Mouse (Mus musculus) neural tube, embryonic 11.5 days (tissue): ENCODE results near the gene Cd70. TPM values are rescaled to one million over a fixed set of nuclear protein-coding genes. Genes with fewer than 3 reads are reported as not detected.

Source experiments
- ATAC-seq: fragments of 200-750 bp; cut with Nextera tagmentation; 2 replicates; pipeline ENCODE4 v1.8.0; 2017; ENCODE audit warnings: moderate number of reproducible peaks, mild to moderate bottlenecking, moderate TSS enrichment, moderate library complexity; ENCODE audit not compliant: insufficient read depth, low FRiP score, low TSS enrichment
- DNase-seq: peaks from one replicate; pipeline ENCODE4 v3.0.0-alpha.2; 2015; ENCODE audit warnings: low spot score
- H3K27ac ChIP-seq: fragments of 300-500 bp; sonication (generic); 2 replicates; pipeline ENCODE4 v1.5.1; 2014; ENCODE audit warnings: low read depth, mild to moderate bottlenecking, low read length
- H3K27me3 ChIP-seq: fragments of 300-500 bp; sonication (generic); 2 replicates; pipeline ENCODE4 v1.6.1; 2014; ENCODE audit warnings: mild to moderate bottlenecking, low read length, mixed read lengths; ENCODE audit not compliant: control insufficient read depth, insufficient read depth
- H3K36me3 ChIP-seq: fragments of 300-500 bp; sonication (generic); 2 replicates; pipeline ENCODE4 v1.6.1; 2014; ENCODE audit warnings: mild to moderate bottlenecking, low read length, moderate library complexity, mixed read lengths; ENCODE audit not compliant: control insufficient read depth, insufficient read depth
- H3K4me1 ChIP-seq: fragments of 300-500 bp; sonication (generic); 2 replicates; pipeline ENCODE4 v1.6.1; 2014; ENCODE audit warnings: low read length, mixed read lengths; ENCODE audit not compliant: control insufficient read depth, insufficient read depth
- H3K4me2 ChIP-seq: fragments of 300-500 bp; sonication (generic); 2 replicates; pipeline ENCODE4 v1.6.1; 2014; ENCODE audit warnings: low read depth, mild to moderate bottlenecking, moderate library complexity
- H3K4me3 ChIP-seq: fragments of 300-500 bp; sonication (generic); 2 replicates; pipeline ENCODE4 v1.5.1; 2014; ENCODE audit warnings: low read depth, low read length
- H3K9ac ChIP-seq: fragments of 300-500 bp; sonication (generic); 2 replicates; pipeline ENCODE4 v1.6.1; 2014; ENCODE audit warnings: mild to moderate bottlenecking, low read length
- H3K9me3 ChIP-seq: fragments of 300-500 bp; sonication (generic); 2 replicates; pipeline ENCODE4 v1.6.1; 2016; ENCODE audit warnings: low read length; ENCODE audit not compliant: control insufficient read depth
- WGBS: fragments of 180-500 bp; shearing (Covaris S2); extraction: QIAGEN DNeasy Blood & Tissue Kit; methylation state at CpG from one replicate; pipeline ENCODE4 v1.1.7; 2014; 5-methylcytosine and 5-hydroxymethylcytosine counted together
- polyA plus RNA-seq: library from polyadenylated mRNA; unstranded; fragments of >200 nt; fragmentation: Nextera tagmentation; extraction: Ambion mirVana; gene quantifications from 2 replicates; pipeline ENCODE4 v1.2.1, GENCODE M21; 2014

Cd70 gene
- polyA plus RNA-seq = 0.28 TPM in 1 of 2 replicates, not detected in the other

DNA sequence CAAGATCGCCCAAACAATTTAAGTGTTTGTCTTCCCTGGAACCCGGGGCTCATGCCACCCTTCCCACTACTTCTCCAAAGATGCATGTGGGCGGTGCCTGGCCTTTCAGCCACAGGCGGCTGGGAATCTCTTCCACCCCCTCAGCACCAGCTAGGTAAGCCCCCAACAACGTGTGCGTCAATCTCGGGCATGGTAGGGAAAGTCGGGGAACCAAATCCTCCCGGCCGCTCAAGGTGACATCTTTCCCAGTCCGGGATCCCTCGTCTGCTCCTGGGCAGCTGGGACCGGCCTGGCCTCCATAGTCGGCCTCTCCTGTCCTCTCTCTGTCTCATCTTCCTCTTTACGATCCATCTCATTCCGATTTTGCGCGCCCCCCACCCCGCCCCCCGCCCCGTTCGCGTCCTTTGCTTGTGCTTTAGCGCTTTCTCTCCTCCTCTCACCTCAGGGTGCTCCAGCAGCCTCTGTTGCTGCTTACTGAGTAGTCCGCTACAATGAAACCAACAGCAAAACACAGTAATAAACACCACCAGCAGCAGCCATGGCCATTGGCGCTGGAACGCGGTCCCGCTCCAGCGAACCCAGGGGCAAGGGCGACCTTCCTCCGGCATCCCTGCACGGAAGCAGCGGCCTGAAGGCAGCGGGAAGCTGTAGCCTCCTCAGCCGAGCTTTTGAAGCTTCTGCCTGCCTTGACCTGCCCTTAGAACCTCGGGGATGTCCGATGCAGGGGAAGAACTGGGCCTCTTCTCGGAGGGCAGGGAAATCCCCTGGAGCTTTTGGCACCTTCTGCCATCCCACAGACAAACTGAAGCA lies at the start of gene Cd70:
Cd70 (minus strand) TSS at position 784 of the 810 bp plus-strand sequence.
- H3K27me3 ChIP-seq = peaks cover 19% of the 10 kb centered on the region
- no peaks in the 10 kb centered on the region for H3K4me1 ChIP-seq
- DNase-seq (peak; percentile 41), ATAC-seq (peak; percentile 27; the same call in 1 of the 2 replicates)
- peak within 1 kb of the TSS; percentile 61 for H3K4me2 ChIP-seq
- no peaks in the 10 kb centered on the region for H3K9me3 ChIP-seq
- no peak within 1 kb of the TSS for H3K27ac ChIP-seq
- peak within 1 kb of the TSS; percentile 48 for H3K9ac ChIP-seq
- no peaks in the 10 kb centered on the region for H3K36me3 ChIP-seq
- H3K4me3 ChIP-seq = peak within 1 kb of the TSS; percentile 28
- 3% methylated on average over 38 of the region's 39 CpGs for WGBS

DNA sequence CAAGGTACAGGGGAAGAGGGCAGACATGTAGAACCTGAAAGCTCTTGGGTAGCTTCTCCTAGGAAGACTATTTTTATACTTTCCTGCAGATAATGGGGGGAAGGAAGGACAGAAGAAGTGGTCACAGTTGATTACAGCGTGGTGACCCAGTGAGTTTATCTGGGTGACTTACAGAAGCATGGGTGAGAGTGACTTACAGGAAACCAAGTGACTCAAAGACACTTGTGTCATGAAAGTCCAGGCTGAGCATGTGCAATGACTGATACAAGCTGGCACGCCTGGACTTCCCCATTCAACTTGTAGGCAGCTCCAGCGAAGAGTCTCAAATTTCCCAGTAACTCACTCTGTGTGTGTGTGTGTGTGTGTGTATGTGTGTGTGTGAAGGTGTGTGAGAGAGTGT lies 48.7 kb upstream of the Cd70 start:
- Histone ChIP-seq H3K4me3 (no peak overlapping the region), H3K9me3 (no peaks in the 10 kb centered on the region), H3K27ac (no peak overlapping the region), H3K4me1 (no peaks in the 10 kb centered on the region), H3K36me3 (no peaks in the 10 kb centered on the region), H3K4me2 (no peak overlapping the region), H3K9ac (no peak overlapping the region), H3K27me3 (no peaks in the 10 kb centered on the region)
- DNase-seq (no peak), ATAC-seq (no peak)
- WGBS = 77% methylated on average over 3 of the region's 3 CpGs

DNA sequence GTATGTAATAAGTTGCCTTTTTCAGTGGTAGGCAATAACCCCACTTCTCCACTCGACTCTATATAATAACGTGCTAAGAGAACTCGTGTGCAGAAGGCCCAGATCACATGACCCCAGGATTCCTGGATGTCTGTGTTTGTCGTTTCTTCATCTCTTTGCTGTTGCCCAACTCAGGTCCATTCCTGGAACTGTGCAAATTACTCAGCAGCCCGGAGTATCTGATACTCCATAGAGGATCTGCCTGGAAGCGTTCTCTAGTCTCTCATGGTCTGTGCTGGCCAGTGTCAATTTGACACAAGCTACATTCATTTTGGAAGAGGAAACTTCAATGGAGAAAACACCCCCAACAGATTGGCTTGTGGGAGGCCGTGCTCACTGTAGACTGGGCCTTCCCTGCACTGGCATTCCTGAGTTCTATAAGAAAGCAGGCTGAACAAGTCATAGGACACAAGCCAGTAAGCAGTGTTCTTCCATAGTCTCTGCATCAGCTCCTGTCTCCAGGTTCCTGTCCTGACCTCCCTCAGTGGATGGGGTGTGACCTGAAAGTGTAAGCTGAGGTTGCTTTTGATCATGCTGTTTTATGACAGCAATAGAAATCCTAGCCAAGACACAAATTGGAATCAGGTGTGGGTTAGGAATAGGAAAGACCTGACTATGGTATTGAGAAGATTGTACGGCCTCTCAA lies 45.9 kb upstream of the Cd70 start:
- Histone ChIP-seq H3K4me2 (no peak overlapping the region), H3K4me1 (no peaks in the 10 kb centered on the region), H3K9me3 (no peaks in the 10 kb centered on the region), H3K9ac (no peak overlapping the region), H3K4me3 (no peak overlapping the region), H3K36me3 (no peaks in the 10 kb centered on the region), H3K27me3 (no peaks in the 10 kb centered on the region), H3K27ac (no peak overlapping the region)
- no peak for DNase-seq
- 81% methylated on average over 8 of the region's 8 CpGs for WGBS
- no peak for ATAC-seq

DNA sequence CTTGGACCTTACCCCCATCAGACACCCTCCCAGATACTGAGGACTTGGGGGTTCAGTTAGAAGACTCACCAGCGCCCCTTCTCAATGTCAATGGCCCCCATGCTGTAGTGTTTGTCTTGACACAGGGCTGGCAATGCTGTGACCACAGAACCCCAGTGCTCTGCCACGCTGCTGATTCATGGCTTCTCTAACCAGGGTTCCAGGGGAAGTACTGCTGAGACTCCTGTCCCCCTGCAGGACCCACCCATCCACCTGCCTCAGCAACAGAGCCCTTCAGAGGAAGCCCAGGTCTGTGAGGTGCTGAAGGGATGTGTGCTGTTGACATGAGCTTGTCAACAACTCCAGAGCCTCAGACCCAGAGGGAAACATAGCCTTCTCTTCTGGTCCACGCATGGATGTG lies 45.2 kb upstream of the Cd70 start:
- H3K36me3 ChIP-seq = no peaks in the 10 kb centered on the region
- ATAC-seq (no peak), DNase-seq (no peak)
- H3K27me3 ChIP-seq = no peaks in the 10 kb centered on the region
- H3K9ac ChIP-seq = no peak overlapping the region
- WGBS = 88% methylated on average over 3 of the region's 3 CpGs
- H3K4me2 ChIP-seq = no peak overlapping the region
- no peaks in the 10 kb centered on the region for H3K4me1 ChIP-seq
- H3K9me3 ChIP-seq = no peaks in the 10 kb centered on the region
- H3K27ac ChIP-seq = no peak overlapping the region
- no peak overlapping the region for H3K4me3 ChIP-seq

DNA sequence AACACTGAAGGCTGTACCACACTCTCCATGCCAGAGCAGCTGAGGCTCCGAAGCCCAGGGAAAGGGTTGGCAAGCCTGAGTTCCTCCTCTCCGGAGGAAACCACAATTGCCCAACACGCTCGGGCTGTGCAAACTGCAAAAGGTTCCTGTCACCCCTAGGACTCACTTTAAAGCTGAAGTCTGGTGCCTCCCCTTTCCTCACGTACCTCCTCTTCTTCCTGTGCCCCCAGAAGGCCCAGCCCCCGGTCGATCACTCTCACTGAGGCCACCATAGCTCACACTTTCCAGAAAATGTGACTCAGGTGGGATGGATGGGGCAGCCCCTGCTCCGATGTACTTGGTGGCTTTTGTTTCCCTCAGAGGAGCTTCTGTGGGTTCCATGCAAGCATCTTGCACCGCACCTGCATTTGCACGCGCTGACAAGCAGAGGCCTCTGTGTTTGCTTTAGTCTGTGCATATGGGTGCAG lies 44.5 kb upstream of the Cd70 start, which contains the start of gene Tnfsf14:
Tnfsf14 (minus strand) TSS at position 137 of the 467 bp plus-strand sequence.
- H3K9ac ChIP-seq = no peak within 1 kb of the TSS
- no peaks in the 10 kb centered on the region for H3K9me3 ChIP-seq
- no peak within 1 kb of the TSS for H3K4me2 ChIP-seq
- H3K4me1 ChIP-seq = no peaks in the 10 kb centered on the region
- 82% methylated on average over 11 of the region's 11 CpGs for WGBS
- H3K27me3 ChIP-seq = no peaks in the 10 kb centered on the region
- no peak within 1 kb of the TSS for H3K4me3 ChIP-seq
- no peaks in the 10 kb centered on the region for H3K36me3 ChIP-seq
- DNase-seq (no peak), ATAC-seq (no peak)
- H3K27ac ChIP-seq = no peak within 1 kb of the TSS

DNA sequence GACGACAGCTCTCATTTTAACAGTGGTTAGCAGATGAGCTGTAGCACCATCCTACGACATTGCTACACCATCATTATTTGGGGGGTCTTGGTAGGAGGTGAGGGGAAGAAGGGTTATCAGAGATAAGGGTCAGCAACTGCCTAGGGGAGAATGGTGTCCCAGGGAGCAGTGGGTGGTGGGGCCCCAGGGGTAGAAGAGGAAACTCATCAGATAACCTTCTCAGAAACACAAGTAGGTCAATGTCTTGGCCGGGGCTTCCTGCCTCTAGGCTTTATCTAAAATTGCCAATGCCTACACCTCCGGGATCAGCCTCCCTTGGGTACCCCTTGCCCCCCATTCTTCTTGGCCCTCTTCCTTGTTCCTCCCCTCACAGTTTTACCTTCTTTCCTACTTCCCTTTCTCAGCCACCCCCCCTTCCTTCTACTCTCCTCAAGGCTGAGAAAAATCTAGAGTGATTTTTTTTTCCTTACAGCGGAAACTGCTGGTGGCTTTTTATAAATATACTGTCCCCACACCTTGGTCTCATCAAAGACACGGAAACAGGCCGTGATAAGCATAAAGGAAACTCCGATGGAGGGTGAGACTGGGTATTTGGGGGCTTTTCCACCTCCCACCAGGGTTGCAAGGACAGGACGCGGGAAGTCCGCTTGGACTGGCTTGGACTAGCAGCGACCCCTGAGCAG lies 39.1 kb upstream of the Cd70 start:
- Histone ChIP-seq H3K9ac (no peak overlapping the region), H3K27ac (no peak overlapping the region), H3K36me3 (no peaks in the 10 kb centered on the region), H3K27me3 (no peaks in the 10 kb centered on the region), H3K9me3 (no peaks in the 10 kb centered on the region), H3K4me2 (no peak overlapping the region), H3K4me3 (no peak overlapping the region), H3K4me1 (no peaks in the 10 kb centered on the region)
- 88% methylated on average over 12 of the region's 12 CpGs for WGBS
- no peak for ATAC-seq
- no peak for DNase-seq

DNA sequence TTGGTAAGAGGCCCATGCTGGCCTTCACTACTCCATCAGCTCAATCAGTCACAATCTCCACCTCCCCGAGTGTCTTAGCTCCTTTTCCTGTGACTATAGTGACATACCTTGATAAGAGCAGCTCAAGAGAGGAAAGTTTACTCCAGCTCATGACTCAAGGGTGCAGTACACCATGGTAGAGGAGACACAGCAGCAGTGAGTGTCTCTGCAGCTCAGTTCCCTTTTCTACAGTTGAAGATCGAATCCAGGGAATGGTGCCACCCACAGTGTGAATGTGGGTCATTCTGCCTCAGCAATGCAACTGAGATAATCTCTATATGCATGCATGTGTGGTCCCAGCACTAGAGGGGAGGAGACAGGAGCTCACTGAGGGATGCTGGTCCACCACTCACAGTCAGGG lies 36.1 kb upstream of the Cd70 start:
- Histone ChIP-seq H3K4me3 (no peak overlapping the region), H3K9me3 (no peaks in the 10 kb centered on the region), H3K4me2 (no peak overlapping the region), H3K9ac (no peak overlapping the region), H3K4me1 (no peaks in the 10 kb centered on the region), H3K27ac (no peak overlapping the region), H3K27me3 (no peaks in the 10 kb centered on the region), H3K36me3 (no peaks in the 10 kb centered on the region)
- DNase-seq (no peak), ATAC-seq (no peak)
- WGBS = 69% methylated on average over 2 of the region's 2 CpGs

DNA sequence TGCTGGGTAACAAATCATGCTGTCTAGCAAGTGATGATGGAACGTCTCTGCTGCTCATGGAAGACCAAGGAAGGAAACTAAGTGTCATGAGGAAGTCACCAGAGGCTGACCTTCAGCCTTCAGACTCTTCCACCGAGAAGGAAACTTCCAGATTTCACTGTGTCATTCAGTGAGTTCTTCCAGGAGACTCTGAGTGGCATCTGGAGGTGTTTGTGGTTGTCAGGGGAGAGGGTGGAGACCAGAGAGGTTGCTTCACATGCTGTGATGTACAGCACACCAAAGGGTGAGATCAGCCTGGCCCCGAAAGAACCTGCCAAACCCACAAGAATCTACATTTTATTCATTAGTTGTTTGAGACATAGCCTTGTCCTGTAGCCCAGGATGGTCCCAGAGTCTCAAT lies 33.3 kb upstream of the Cd70 start:
- H3K27me3 ChIP-seq = no peaks in the 10 kb centered on the region
- H3K27ac ChIP-seq = no peak overlapping the region
- DNase-seq (no peak), ATAC-seq (no peak)
- no peak overlapping the region for H3K4me3 ChIP-seq
- H3K9ac ChIP-seq = no peak overlapping the region
- H3K9me3 ChIP-seq = no peaks in the 10 kb centered on the region
- no peaks in the 10 kb centered on the region for H3K4me1 ChIP-seq
- 77% methylated on average over 3 of the region's 3 CpGs for WGBS
- no peaks in the 10 kb centered on the region for H3K36me3 ChIP-seq
- no peak overlapping the region for H3K4me2 ChIP-seq
